Mouse (Mus musculus) heart, embryonic 11.5 days (tissue): Measurements from ENCODE around the gene Ube2n. TPM values are rescaled to one million over a fixed set of nuclear protein-coding genes. Genes with fewer than 3 reads are reported as not detected.

Source experiments
- ATAC-seq: fragments of 200-750 bp; cut with Nextera tagmentation; replicated peaks from 2 replicates; pipeline ENCODE4 v1.8.0; 2017; ENCODE audit warnings: moderate library complexity; ENCODE audit not compliant: insufficient number of reproducible peaks, low FRiP score, low TSS enrichment
- H3K27ac ChIP-seq: fragments of 300-500 bp; sonication (generic); 2 replicates; pipeline ENCODE4 v1.5.1; 2014; ENCODE audit warnings: mild to moderate bottlenecking, low read depth, low read length
- H3K27me3 ChIP-seq: fragments of 300-500 bp; sonication (generic); 2 replicates; pipeline ENCODE4 v1.6.1; 2014; ENCODE audit warnings: mild to moderate bottlenecking, low read length, mixed read lengths; ENCODE audit not compliant: control insufficient read depth, insufficient read depth
- H3K36me3 ChIP-seq: fragments of 300-500 bp; sonication (generic); 2 replicates; pipeline ENCODE4 v1.6.1; 2014; ENCODE audit warnings: mild to moderate bottlenecking, low read length, moderate library complexity, mixed read lengths; ENCODE audit not compliant: control insufficient read depth, insufficient read depth
- H3K4me1 ChIP-seq: fragments of 300-500 bp; sonication (generic); 2 replicates; pipeline ENCODE4 v1.6.1; 2014; ENCODE audit warnings: low read length; ENCODE audit not compliant: control insufficient read depth, insufficient read depth
- H3K4me2 ChIP-seq: fragments of 300-500 bp; sonication (generic); 2 replicates; pipeline ENCODE4 v1.6.1; 2014; ENCODE audit warnings: mild to moderate bottlenecking, moderate library complexity
- H3K4me3 ChIP-seq: fragments of 300-500 bp; sonication (generic); 2 replicates; pipeline ENCODE4 v1.5.1; 2014; ENCODE audit warnings: low read depth, low read length
- H3K9ac ChIP-seq: fragments of 300-500 bp; sonication (generic); 2 replicates; pipeline ENCODE4 v1.6.1; 2014; ENCODE audit warnings: mild to moderate bottlenecking, low read depth, low read length, moderate library complexity
- H3K9me3 ChIP-seq: fragments of 300-500 bp; sonication (generic); replicated peaks from 2 replicates; pipeline ENCODE4 v1.6.1; 2016; ENCODE audit warnings: low read length; ENCODE audit not compliant: control insufficient read depth
- whole genome bisulfite sequencing: fragments of 180-500 bp; shearing (Covaris S2); extraction: QIAGEN DNeasy Blood & Tissue Kit; methylation state at CpG from one replicate; pipeline ENCODE4 v1.1.7; 2014; ENCODE audit not compliant: insufficient replicate concordance; 5-methylcytosine and 5-hydroxymethylcytosine counted together
- polyA plus RNA-seq: library from polyadenylated mRNA; unstranded; fragments of >200 nt; fragmentation: Nextera tagmentation; extraction: Ambion mirVana; gene quantifications from 2 replicates; pipeline ENCODE4 v1.2.1, GENCODE M21; 2014

The Ube2n gene
- polyA plus RNA-seq: 319 and 322 TPM in 2 replicates

GRCm38 (mm10) chr10:95514656-95515292, at the start of gene Ube2n:
Gene Ube2n, plus strand, starts transcription at chr10:95515145.
- under 1% methylated on average over 81 of the region's 81 CpGs for WGBS

GRCm38 (mm10) chr10:95465485-95465896, 49.5 kb upstream of the Ube2n start:
- WGBS: 28% methylated on average over 4 of the region's 4 CpGs
- Histone ChIP-seq H3K4me2 (no peak overlapping the region), H3K36me3 (no peaks in the 10 kb centered on the region), H3K4me1 (no peaks in the 10 kb centered on the region), H3K27me3 (no peaks in the 10 kb centered on the region), H3K4me3 (no peak overlapping the region), H3K27ac (no peak overlapping the region), H3K9ac (no peak overlapping the region), H3K9me3 (no peaks in the 10 kb centered on the region)
- no peak for ATAC-seq

More at GRCm38 (mm10) chr10:95514656-95515292, at the start of gene Ube2n:
- H3K9me3 ChIP-seq: no peaks in the 10 kb centered on the region
- H3K36me3 ChIP-seq: no peaks in the 10 kb centered on the region
- ATAC-seq: peak; percentile 95
- H3K27ac ChIP-seq: peak within 1 kb of the TSS; percentile 98
- peak within 1 kb of the TSS; percentile 67 for H3K4me2 ChIP-seq
- H3K4me1 ChIP-seq: peaks cover 8% of the 10 kb centered on the region; the same call in 1 of the 2 replicates
- H3K4me3 ChIP-seq: peak within 1 kb of the TSS; percentile 99
- peak within 1 kb of the TSS; percentile 99 for H3K9ac ChIP-seq
- H3K27me3 ChIP-seq: no peaks in the 10 kb centered on the region

- Histone ChIP-seq H3K9ac (no peak overlapping the region), H3K36me3 (no peaks in the 10 kb centered on the region), H3K4me2 (no peak overlapping the region), H3K9me3 (no peaks in the 10 kb centered on the region), H3K4me3 (no peak overlapping the region), H3K27ac (no peak overlapping the region), H3K27me3 (no peaks in the 10 kb centered on the region), H3K4me1 (no peaks in the 10 kb centered on the region)
- ATAC-seq: no peak
- WGBS: 34% methylated on average over 4 of the region's 4 CpGs
These were observed 46.1 kb upstream of the Ube2n start for GRCm38 (mm10) chr10:95468894-95469293.

GRCm38 (mm10) chr10:95471186-95471585, 43.8 kb upstream of the Ube2n start:
- Histone ChIP-seq H3K4me3 (no peak overlapping the region), H3K4me2 (no peak overlapping the region), H3K4me1 (no peaks in the 10 kb centered on the region), H3K9me3 (no peaks in the 10 kb centered on the region), H3K36me3 (no peaks in the 10 kb centered on the region), H3K27ac (no peak overlapping the region), H3K27me3 (no peaks in the 10 kb centered on the region), H3K9ac (no peak overlapping the region)
- ATAC-seq: no peak
- 76% methylated on average over 3 of the region's 3 CpGs for WGBS

GRCm38 (mm10) chr10:95471889-95472547, 42.9 kb upstream of the Ube2n start:
- Histone ChIP-seq H3K4me3 (no peak overlapping the region), H3K4me2 (no peak overlapping the region), H3K9ac (no peak overlapping the region), H3K27me3 (no peaks in the 10 kb centered on the region), H3K9me3 (no peaks in the 10 kb centered on the region), H3K36me3 (no peaks in the 10 kb centered on the region), H3K27ac (no peak overlapping the region), H3K4me1 (no peaks in the 10 kb centered on the region)
- 79% methylated on average over 11 of the region's 11 CpGs for WGBS
- ATAC-seq: no peak

- Histone ChIP-seq H3K4me1 (no peaks in the 10 kb centered on the region), H3K4me2 (no peak overlapping the region), H3K27ac (no peak overlapping the region), H3K27me3 (no peaks in the 10 kb centered on the region), H3K36me3 (no peaks in the 10 kb centered on the region), H3K9ac (no peak overlapping the region), H3K4me3 (no peak overlapping the region), H3K9me3 (no peaks in the 10 kb centered on the region)
- WGBS: 10% methylated on average over 10 of the region's 10 CpGs
- ATAC-seq: no peak
These were observed 39.0 kb upstream of the Ube2n start for GRCm38 (mm10) chr10:95475923-95476322.

- H3K9me3 ChIP-seq: no peaks in the 10 kb centered on the region
- no peak overlapping the region for H3K9ac ChIP-seq
- no peak for ATAC-seq
- no peaks in the 10 kb centered on the region for H3K4me1 ChIP-seq
- no peak overlapping the region for H3K27ac ChIP-seq
- H3K27me3 ChIP-seq: no peaks in the 10 kb centered on the region
- H3K4me3 ChIP-seq: no peak overlapping the region
- WGBS: 75% methylated on average over 11 of the region's 11 CpGs
- no peak overlapping the region for H3K4me2 ChIP-seq
- H3K36me3 ChIP-seq: 0 out of 2 replicates have a peak, but pooled peaks cover 4% of the 10 kb centered on the region
These were observed 37.4 kb upstream of the Ube2n start for GRCm38 (mm10) chr10:95477516-95477915.

GRCm38 (mm10) chr10:95489653-95490052, 25.3 kb upstream of the Ube2n start:
- WGBS: 73% methylated on average over 2 of the region's 2 CpGs
- Histone ChIP-seq H3K4me2 (no peak overlapping the region), H3K4me1 (no peaks in the 10 kb centered on the region), H3K27ac (no peak overlapping the region), H3K27me3 (no peaks in the 10 kb centered on the region), H3K36me3 (peaks cover 49% of the 10 kb centered on the region), H3K9me3 (0 out of 2 replicates have a peak, but pooled peaks cover 2% of the 10 kb centered on the region), H3K9ac (no peak overlapping the region), H3K4me3 (no peak overlapping the region)
- no peak for ATAC-seq
